Comparison of ENCODE assay signal across 12 mouse cellular contexts in genomic region chr15:27506127-27506886, GRCm38 (mm10). TPM values are rescaled to one million over a fixed set of nuclear protein-coding genes. Genes with fewer than 3 reads are reported as not detected.
DNase-seq lines count a peak whose midpoint lies in the region; ATAC-seq and TF ChIP-seq lines count a peak whose summit lies in the region.
"Had no signal": no experiment of that assay in that cellular context is flagged by ENCODE, and none has a peak within 500 bp of the region (broad histone marks: within the 10 kb centered on the region; RNA-seq: fewer than 3 reads in every experiment).

No protein-coding gene starts in this region.

- H3K27me3 ChIP-seq in embryonic facial prominence, embryonic 12.5 days: no peaks in the 10 kb centered on the region
- H3K27me3 ChIP-seq in embryonic facial prominence, embryonic 10.5 days (replicated peaks; ENCODE audit: low read depth, poor library complexity, severe bottlenecking): no peaks in the 10 kb centered on the region
- H3K27me3 ChIP-seq in lung, postnatal 0 days (replicated peaks; ENCODE audit: insufficient read depth, low read length): no peaks in the 10 kb centered on the region
- no peaks in the 10 kb centered on the region for H3K27me3 ChIP-seq in stomach, postnatal 0 days (ENCODE audit: control insufficient read depth, insufficient read depth, low read length)
- H3K27me3 ChIP-seq: forebrain, embryonic 15.5 days; hindbrain, embryonic 12.5 days; neural tube, embryonic 13.5 days had no signal

- no peak for TF ChIP-seq EP300 in lung, postnatal 0 days (IDR thresholded peaks at IDR 0.05)
- no peak for TF ChIP-seq EP300 in stomach, postnatal 0 days (optimal IDR thresholded peaks at IDR 0.05)

- H3K27ac ChIP-seq in embryonic facial prominence, embryonic 12.5 days: 0 out of 2 replicates have a peak overlapping the region, but pooled peaks have one; percentile 17
- no peak overlapping the region; the same call in none of the 2 replicates for H3K27ac ChIP-seq in embryonic facial prominence, embryonic 10.5 days (replicated peaks)
- H3K27ac ChIP-seq in lung, postnatal 0 days (ENCODE audit: low read length): no peak overlapping the region
- peak overlapping the region; percentile 53; the same call in 1 of the 2 replicates for H3K27ac ChIP-seq in stomach, postnatal 0 days (replicated peaks)
- H3K27ac ChIP-seq: forebrain, embryonic 15.5 days; hindbrain, embryonic 12.5 days; neural tube, embryonic 13.5 days had no signal

- no peak overlapping the region for H3K9ac ChIP-seq in embryonic facial prominence, embryonic 12.5 days
- no peak overlapping the region for H3K9ac ChIP-seq in lung, postnatal 0 days (replicated peaks; ENCODE audit: low read depth)
- H3K9ac ChIP-seq in stomach, postnatal 0 days (ENCODE audit: low read length): no peak overlapping the region
- H3K9ac ChIP-seq: forebrain, embryonic 15.5 days; hindbrain, embryonic 12.5 days; neural tube, embryonic 13.5 days had no signal

- H3K4me1 ChIP-seq in embryonic facial prominence, embryonic 12.5 days: peaks cover 13% of the 10 kb centered on the region; the same call in 1 of the 2 replicates
- H3K4me1 ChIP-seq in embryonic facial prominence, embryonic 10.5 days: peaks cover 31% of the 10 kb centered on the region
- H3K4me1 ChIP-seq in lung, postnatal 0 days (ENCODE audit: insufficient read depth, low read depth, low read length): peaks cover 13% of the 10 kb centered on the region; the same call in 1 of the 2 replicates
- H3K4me1 ChIP-seq in lung, adult 2 months (ENCODE audit: control insufficient read depth, insufficient read depth, low read length): 0 out of 2 replicates have a peak, but pooled peaks cover 5% of the 10 kb centered on the region
- no peaks in the 10 kb centered on the region; the same call in 1 of the 2 replicates for H3K4me1 ChIP-seq in stomach, postnatal 0 days (replicated peaks; ENCODE audit: control insufficient read depth, insufficient read depth)

- intact Hi-C loops in left cerebral cortex, postnatal 10 days (cut with DNase I): no loop called here

- no peaks in the 10 kb centered on the region for H3K9me3 ChIP-seq in embryonic facial prominence, embryonic 12.5 days
- no peaks in the 10 kb centered on the region for H3K9me3 ChIP-seq in embryonic facial prominence, embryonic 10.5 days
- H3K9me3 ChIP-seq in lung, postnatal 0 days (ENCODE audit: low read length): no peaks in the 10 kb centered on the region
- no peaks in the 10 kb centered on the region for H3K9me3 ChIP-seq in stomach, postnatal 0 days (ENCODE audit: control insufficient read depth, low read length)
- H3K9me3 ChIP-seq: forebrain, embryonic 15.5 days; hindbrain, embryonic 12.5 days; neural tube, embryonic 13.5 days had no signal

- WGBS in embryonic facial prominence, embryonic 12.5 days: 45% methylated on average over 5 of the region's 5 CpGs
- WGBS in embryonic facial prominence, embryonic 10.5 days: 60% methylated on average over 5 of the region's 5 CpGs
- WGBS in lung, postnatal 0 days: 37% methylated on average over 5 of the region's 5 CpGs
- 65% methylated on average over 5 of the region's 5 CpGs for WGBS in lung, adult 2 months
- 39% methylated on average over 5 of the region's 5 CpGs for WGBS in stomach, postnatal 0 days

- no peaks in the 10 kb centered on the region for H3K36me3 ChIP-seq in embryonic facial prominence, embryonic 12.5 days
- H3K36me3 ChIP-seq in embryonic facial prominence, embryonic 10.5 days (replicated peaks): no peaks in the 10 kb centered on the region
- no peaks in the 10 kb centered on the region for H3K36me3 ChIP-seq in lung, postnatal 0 days (ENCODE audit: insufficient read depth, low read length)
- no peaks in the 10 kb centered on the region for H3K36me3 ChIP-seq in stomach, postnatal 0 days (ENCODE audit: control insufficient read depth, insufficient read depth, low read length)
- H3K36me3 ChIP-seq: forebrain, embryonic 15.5 days; hindbrain, embryonic 12.5 days; neural tube, embryonic 13.5 days had no signal

- H3K4me3 ChIP-seq in embryonic facial prominence, embryonic 12.5 days: no peak overlapping the region
- no peak overlapping the region for H3K4me3 ChIP-seq in embryonic facial prominence, embryonic 10.5 days
- H3K4me3 ChIP-seq in lung, postnatal 0 days (ENCODE audit: low read depth, low read length): no peak overlapping the region
- no peak overlapping the region for H3K4me3 ChIP-seq in lung, adult 2 months (replicated peaks; ENCODE audit: extremely low read depth, low read depth, low read length)
- H3K4me3 ChIP-seq in stomach, postnatal 0 days (ENCODE audit: low read depth, low read length): no peak overlapping the region
- H3K4me3 ChIP-seq: forebrain, embryonic 15.5 days; hindbrain, embryonic 12.5 days; neural tube, embryonic 13.5 days had no signal

- no peak for TF ChIP-seq POLR2A in lung, adult 2 months (IDR thresholded peaks at IDR 0.05; ENCODE audit: borderline replicate concordance, extremely low read depth, low read depth, low read length)

- TF ChIP-seq CTCF in lung, postnatal 0 days (IDR thresholded peaks at IDR 0.05): no peak
- TF ChIP-seq CTCF in lung, adult 2 months (IDR thresholded peaks at IDR 0.05; ENCODE audit: insufficient read depth, low read length): no peak
- no peak for TF ChIP-seq CTCF in stomach, postnatal 0 days (IDR thresholded peaks at IDR 0.05; ENCODE audit: low read depth)

- no peak for DNase-seq in embryonic facial prominence, embryonic 10.5 days (ENCODE audit: low spot score)
- DNase-seq in lung, postnatal 0 days (ENCODE audit: low spot score): peak; percentile 19
- no peak for DNase-seq in lung, adult 2 months
- peak; percentile 51 for DNase-seq in liver
- no peak for DNase-seq in stomach, postnatal 0 days (ENCODE audit: low spot score)
- no peak for DNase-seq in left cerebral cortex, postnatal 10 days (ENCODE audit: extremely low spot score in 1 of 2, low spot score in 2 of 2)
- no peak for DNase-seq in cerebellum, adult 11-12 months
- DNase-seq: cerebellum, postnatal 36 days had no signal

- ATAC-seq in embryonic facial prominence, embryonic 12.5 days (ENCODE audit: insufficient number of reproducible peaks, insufficient read depth, low FRiP score, low TSS enrichment): no peak
- peak; percentile 25; the same call in 1 of the 2 replicates for ATAC-seq in lung, postnatal 0 days
- ATAC-seq in stomach, postnatal 0 days (ENCODE audit: low FRiP score, low TSS enrichment): peak; percentile 43; the same call in 1 of the 2 replicates
- ATAC-seq: forebrain, embryonic 15.5 days had no signal

- no peak overlapping the region for H3K4me2 ChIP-seq in embryonic facial prominence, embryonic 12.5 days (replicated peaks)
- H3K4me2 ChIP-seq in lung, postnatal 0 days (replicated peaks; ENCODE audit: low read depth, low read length): no peak overlapping the region
- H3K4me2 ChIP-seq in stomach, postnatal 0 days (replicated peaks; ENCODE audit: low read depth): no peak overlapping the region
- H3K4me2 ChIP-seq: forebrain, embryonic 15.5 days; hindbrain, embryonic 12.5 days; neural tube, embryonic 13.5 days had no signal

RNA-seq across cellular contexts. Expression of gene Ank, which starts 39.8 kb away (rescaled TPM):
- polyA plus RNA-seq in embryonic facial prominence, embryonic 12.5 days (2016; fragmentation: Nextera tagmentation; extraction: Ambion mirVana): 9.7 and 9.8 TPM in 2 replicates
- polyA plus RNA-seq in embryonic facial prominence, embryonic 10.5 days (2016; fragmentation: Nextera tagmentation; extraction: Ambion mirVana): 5.9 and 6.2 TPM in 2 replicates
- 6.8 and 9.3 TPM in 2 replicates for polyA plus RNA-seq in lung, postnatal 0 days (2015; fragmentation: Nextera tagmentation; extraction: Ambion mirVana)
- 13.6 and 26.4 TPM in 2 replicates for polyA plus RNA-seq in lung, adult 2 months (2012; rRNA removed)
- polyA plus RNA-seq in stomach, postnatal 0 days (2015; fragmentation: Nextera tagmentation; extraction: Ambion mirVana): 16.2 and 20.3 TPM in 2 replicates
- 100 to 1,000 TPM; 165 to 172 TPM for total RNA-seq in left cerebral cortex, postnatal 10 days (2021)

Comparison
In these comparisons a context has a peak if more than half of its experiments do, and no peak if none do; other contexts are left out.
1. H3K27ac ChIP-seq: peak in embryonic facial prominence, embryonic 12.5 days (single experiment) and stomach, postnatal 0 days (single experiment); none in embryonic facial prominence, embryonic 10.5 days (single experiment) and lung, postnatal 0 days (single experiment).
2. DNase-seq: peak in lung, postnatal 0 days (single experiment) and liver (single experiment); none in embryonic facial prominence, embryonic 10.5 days (single experiment), lung, adult 2 months (single experiment), stomach, postnatal 0 days (single experiment), left cerebral cortex, postnatal 10 days (0 of 2) and cerebellum, adult 11-12 months (single experiment).